Mouse (Mus musculus): ENCODE results near the gene Fndc10.

The Fndc10 gene

GRCm38 (mm10) chr4:155710521-155711252 lies 16.5 kb downstream of the Fndc10 start:
- no peaks in the 10 kb centered on the region for H3K9me3 ChIP-seq (ENCODE audit: low read length)
- H3K4me3 ChIP-seq (replicated peaks; ENCODE audit: low read length): 0 out of 2 replicates have a peak overlapping the region, but pooled peaks have one; percentile 8
- no peak for TF ChIP-seq NANOG (IDR thresholded peaks at IDR 0.05; ENCODE audit: borderline replicate concordance, low read length)
- TF ChIP-seq POU5F1 (IDR thresholded peaks at IDR 0.05; ENCODE audit: borderline replicate concordance, low read length): no peak
- TF ChIP-seq CTCF (conservative IDR thresholded peaks at IDR 0.05; ENCODE audit: low read length): no peak
- peaks cover 87% of the 10 kb centered on the region for H3K4me1 ChIP-seq (replicated peaks; ENCODE audit: low read depth, low read length)
- H3K36me3 ChIP-seq (ENCODE audit: insufficient read depth, low read length): peaks cover 74% of the 10 kb centered on the region
- H3K27me3 ChIP-seq (ENCODE audit: insufficient read depth, low read length): no peaks in the 10 kb centered on the region

- TF ChIP-seq CTCF (conservative IDR thresholded peaks at IDR 0.05; ENCODE audit: low read length) (peak; percentile 50), NANOG (IDR thresholded peaks at IDR 0.05; ENCODE audit: borderline replicate concordance, low read length) (no peak)
- Histone ChIP-seq H3K9me3 (ENCODE audit: low read length) (no peaks in the 10 kb centered on the region), H3K4me3 (replicated peaks; ENCODE audit: low read length) (no peak overlapping the region), H3K4me1 (replicated peaks; ENCODE audit: low read depth, low read length) (peaks cover 23% of the 10 kb centered on the region), H3K27me3 (ENCODE audit: insufficient read depth, low read length) (no peaks in the 10 kb centered on the region), H3K36me3 (ENCODE audit: insufficient read depth, low read length) (peaks cover 92% of the 10 kb centered on the region)
Measured at GRCm38 (mm10) chr4:155721668-155722083, 27.5 kb downstream of the Fndc10 start.

DNA sequence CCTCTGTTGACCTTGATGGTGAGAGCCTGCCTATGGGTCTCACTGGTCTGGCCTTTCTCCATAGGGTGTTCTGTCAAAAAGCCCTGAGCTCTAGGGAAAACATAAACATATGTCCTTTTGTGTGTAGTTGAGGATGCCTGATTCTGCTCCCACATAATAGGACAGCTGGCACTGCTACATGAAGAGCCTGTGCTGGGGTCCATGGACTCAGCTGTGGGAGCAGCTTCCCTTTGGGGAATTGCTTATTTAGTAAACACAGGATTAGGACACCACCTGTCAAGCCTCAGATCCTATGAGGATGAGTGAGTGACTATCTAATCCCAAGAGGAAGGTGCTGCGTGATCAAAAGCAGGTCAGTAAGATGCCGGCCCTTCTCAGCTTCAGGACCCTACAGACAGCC lies 33.9 kb downstream of the Fndc10 start:
- H3K36me3 ChIP-seq (ENCODE audit: insufficient read depth, low read length): peaks cover 98% of the 10 kb centered on the region
- H3K27me3 ChIP-seq (ENCODE audit: insufficient read depth, low read length): no peaks in the 10 kb centered on the region
- H3K4me1 ChIP-seq (replicated peaks; ENCODE audit: low read depth, low read length): peaks cover under 1% of the 10 kb centered on the region; the same call in 1 of the 2 replicates
- TF ChIP-seq CTCF (conservative IDR thresholded peaks at IDR 0.05; ENCODE audit: low read length) (no peak), NANOG (IDR thresholded peaks at IDR 0.05; ENCODE audit: borderline replicate concordance, low read length) (no peak), POU5F1 (IDR thresholded peaks at IDR 0.05; ENCODE audit: borderline replicate concordance, low read length) (no peak)
- no peaks in the 10 kb centered on the region for H3K9me3 ChIP-seq (ENCODE audit: low read length)
- H3K4me3 ChIP-seq (replicated peaks; ENCODE audit: low read length): no peak overlapping the region

DNA sequence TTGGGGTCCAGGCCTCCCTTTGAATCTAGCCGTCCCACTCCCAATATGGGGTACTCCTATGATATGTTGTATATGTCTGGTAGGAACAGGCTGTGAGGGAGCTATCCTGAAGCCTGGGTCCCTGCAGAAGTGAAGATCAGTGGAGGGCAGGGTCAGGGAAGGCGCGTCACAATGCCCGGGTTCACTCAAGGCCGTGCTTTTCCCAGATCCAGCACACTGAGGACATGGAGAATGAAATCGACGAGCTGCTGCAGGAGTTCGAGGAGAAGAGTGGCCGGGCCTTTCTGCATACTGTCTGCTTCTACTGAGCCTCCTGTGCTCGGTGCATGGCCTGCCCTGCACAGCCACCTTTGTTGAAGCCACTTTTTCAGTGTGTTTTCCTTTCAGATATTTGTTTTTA lies 39.1 kb downstream of the Fndc10 start:
- H3K4me3 ChIP-seq (replicated peaks; ENCODE audit: low read length): no peak overlapping the region
- H3K9me3 ChIP-seq (ENCODE audit: low read length): no peaks in the 10 kb centered on the region
- TF ChIP-seq NANOG (IDR thresholded peaks at IDR 0.05; ENCODE audit: borderline replicate concordance, low read length): no peak
- no peak for TF ChIP-seq POU5F1 (IDR thresholded peaks at IDR 0.05; ENCODE audit: borderline replicate concordance, low read length)
- no peak for TF ChIP-seq CTCF (conservative IDR thresholded peaks at IDR 0.05; ENCODE audit: low read length)
- H3K36me3 ChIP-seq (ENCODE audit: insufficient read depth, low read length): peaks cover 67% of the 10 kb centered on the region
- H3K27me3 ChIP-seq (ENCODE audit: insufficient read depth, low read length): peaks cover 8% of the 10 kb centered on the region
- H3K4me1 ChIP-seq (replicated peaks; ENCODE audit: low read depth, low read length): peaks cover 31% of the 10 kb centered on the region

- Histone ChIP-seq H3K4me1 (replicated peaks; ENCODE audit: low read depth, low read length) (peaks cover 37% of the 10 kb centered on the region), H3K27me3 (ENCODE audit: insufficient read depth, low read length) (peaks cover 8% of the 10 kb centered on the region), H3K36me3 (ENCODE audit: insufficient read depth, low read length) (peaks cover 55% of the 10 kb centered on the region), H3K9me3 (ENCODE audit: low read length) (no peaks in the 10 kb centered on the region), H3K4me3 (replicated peaks; ENCODE audit: low read length) (peak within 1 kb of the TSS; percentile 84)
- no peak for TF ChIP-seq NANOG (IDR thresholded peaks at IDR 0.05; ENCODE audit: borderline replicate concordance, low read length)
Measured at GRCm38 (mm10) chr4:155734350-155734941, 40.3 kb downstream of the Fndc10 start, which contains the start of gene Tmem240. Tmem240 (plus strand) TSS chr4:155734800.

GRCm38 (mm10) chr4:155734951-155735702 lies 41.0 kb downstream of the Fndc10 start:
- peak overlapping the region; percentile 84 for H3K4me3 ChIP-seq (replicated peaks; ENCODE audit: low read length)
- H3K36me3 ChIP-seq (ENCODE audit: insufficient read depth, low read length): peaks cover 49% of the 10 kb centered on the region
- H3K27me3 ChIP-seq (ENCODE audit: insufficient read depth, low read length): peaks cover 8% of the 10 kb centered on the region
- H3K4me1 ChIP-seq (replicated peaks; ENCODE audit: low read depth, low read length): peaks cover 44% of the 10 kb centered on the region
- H3K9me3 ChIP-seq (ENCODE audit: low read length): no peaks in the 10 kb centered on the region
- TF ChIP-seq NANOG (IDR thresholded peaks at IDR 0.05; ENCODE audit: borderline replicate concordance, low read length) (no peak), CTCF (conservative IDR thresholded peaks at IDR 0.05; ENCODE audit: low read length) (no peak), POU5F1 (IDR thresholded peaks at IDR 0.05; ENCODE audit: borderline replicate concordance, low read length) (no peak)

DNA sequence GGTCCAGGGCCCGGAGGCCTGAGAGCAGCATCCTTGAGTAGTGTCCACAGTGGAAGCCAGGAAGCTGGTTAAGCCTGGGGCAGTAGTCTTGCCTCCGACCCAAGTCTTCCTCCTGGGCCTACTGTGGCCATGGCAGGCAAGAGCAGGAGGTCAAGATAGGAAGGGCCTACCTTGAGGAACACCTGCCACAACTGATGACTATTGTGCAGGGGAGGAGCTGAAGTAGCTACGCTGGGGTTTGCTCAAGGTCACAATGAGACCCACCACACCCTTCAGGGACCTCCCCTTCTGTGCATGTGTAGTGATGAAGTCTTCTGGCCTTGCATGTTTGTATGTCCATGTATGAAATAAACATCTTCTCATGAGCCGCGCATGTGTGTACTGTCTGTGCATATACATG lies 41.6 kb downstream of the Fndc10 start:
- Histone ChIP-seq H3K4me1 (replicated peaks; ENCODE audit: low read depth, low read length) (peaks cover 50% of the 10 kb centered on the region), H3K9me3 (ENCODE audit: low read length) (no peaks in the 10 kb centered on the region), H3K4me3 (replicated peaks; ENCODE audit: low read length) (peak overlapping the region; percentile 84), H3K27me3 (ENCODE audit: insufficient read depth, low read length) (peaks cover 8% of the 10 kb centered on the region), H3K36me3 (ENCODE audit: insufficient read depth, low read length) (peaks cover 49% of the 10 kb centered on the region)
- TF ChIP-seq POU5F1 (IDR thresholded peaks at IDR 0.05; ENCODE audit: borderline replicate concordance, low read length) (no peak), NANOG (IDR thresholded peaks at IDR 0.05; ENCODE audit: borderline replicate concordance, low read length) (no peak), CTCF (conservative IDR thresholded peaks at IDR 0.05; ENCODE audit: low read length) (no peak)

GRCm38 (mm10) chr4:155736421-155736820 lies 42.3 kb downstream of the Fndc10 start:
- Histone ChIP-seq H3K9me3 (ENCODE audit: low read length) (no peaks in the 10 kb centered on the region), H3K4me1 (replicated peaks; ENCODE audit: low read depth, low read length) (peaks cover 56% of the 10 kb centered on the region), H3K27me3 (ENCODE audit: insufficient read depth, low read length) (peaks cover 8% of the 10 kb centered on the region), H3K36me3 (ENCODE audit: insufficient read depth, low read length) (peaks cover 49% of the 10 kb centered on the region), H3K4me3 (replicated peaks; ENCODE audit: low read length) (no peak overlapping the region)
- no peak for TF ChIP-seq CTCF (conservative IDR thresholded peaks at IDR 0.05; ENCODE audit: low read length)
- no peak for TF ChIP-seq NANOG (IDR thresholded peaks at IDR 0.05; ENCODE audit: borderline replicate concordance, low read length)
- TF ChIP-seq POU5F1 (IDR thresholded peaks at IDR 0.05; ENCODE audit: borderline replicate concordance, low read length): no peak
